Mouse (Mus musculus) MEL (cell line): ENCODE results near the gene Rab33b. TPM values are rescaled to one million over a fixed set of nuclear protein-coding genes. Genes with fewer than 3 reads are reported as not detected.

Experiments used
- DNase-seq: peaks from one replicate; pipeline ENCODE4 v3.0.0; 2011; ENCODE audit warnings: low read depth, low spot score
- H3K27ac ChIP-seq: 2 replicates; pipeline ENCODE4 v1.5.1; 2012; ENCODE audit warnings: low read depth, mild to moderate bottlenecking, control low read depth, low read length, moderate library complexity; ENCODE audit not compliant: control insufficient read depth
- H3K27me3 ChIP-seq, 2 experiments: fragments of 150-350 bp in 1 of 2; sonication (generic) in 1 of 2; 2 replicates each; pipeline ENCODE4 v1.6.1; 2012; ENCODE audit warnings: low read length in 2 of 2, mild to moderate bottlenecking in 2 of 2, improper control_type of control experiment in 1 of 2, moderate library complexity in 1 of 2; ENCODE audit not compliant: insufficient read depth in 2 of 2, control insufficient read depth in 1 of 2
- H3K36me3 ChIP-seq, 2 experiments: 2 replicates each; pipeline ENCODE4 v1.6.1; 2012 to 2014; ENCODE audit warnings: low read length in 2 of 2, improper control_type of control experiment in 1 of 2, inconsistent platforms in 1 of 2, mild to moderate bottlenecking in 1 of 2; ENCODE audit not compliant: insufficient read depth in 2 of 2, control insufficient read depth in 1 of 2
- H3K4me1 ChIP-seq, 2 experiments: fragments of 150-350 bp in 1 of 2; sonication (generic) in 1 of 2; 2 replicates each; pipeline ENCODE4 v1.6.1; 2012; ENCODE audit warnings: low read length in 2 of 2, improper control_type of control experiment in 1 of 2, mild to moderate bottlenecking in 1 of 2; ENCODE audit not compliant: insufficient read depth in 2 of 2, control insufficient read depth in 1 of 2
- H3K4me3 ChIP-seq, 2 experiments: fragments of 150-350 bp in 1 of 2; sonication (generic) in 1 of 2; 2 replicates each; pipeline ENCODE4 v1.5.1; 2012; ENCODE audit warnings: low read depth in 2 of 2, low read length in 2 of 2, mild to moderate bottlenecking in 2 of 2, moderate library complexity in 2 of 2, control low read depth in 1 of 2, improper control_type of control experiment in 1 of 2; ENCODE audit not compliant: control insufficient read depth in 1 of 2, insufficient read depth in 1 of 2
- H3K79me2 ChIP-seq: 2 replicates; pipeline ENCODE4 v1.6.1; 2012; ENCODE audit warnings: mild to moderate bottlenecking, low read length, moderate library complexity; ENCODE audit not compliant: control insufficient read depth, poor library complexity, insufficient read depth
- H3K9ac ChIP-seq: 2 replicates; pipeline ENCODE4 v1.6.1; 2012; ENCODE audit warnings: low read depth, mild to moderate bottlenecking, control low read depth, low read length, moderate library complexity; ENCODE audit not compliant: control insufficient read depth, poor library complexity, severe bottlenecking
- H3K9me3 ChIP-seq: fragments of 150-350 bp; sonication (generic); replicated peaks from 2 replicates; pipeline ENCODE4 v1.6.1; 2012; ENCODE audit warnings: mild to moderate bottlenecking, low read length, improper control_type of control experiment, moderate library complexity; ENCODE audit not compliant: insufficient read depth
- CHD1 ChIP-seq: IDR thresholded peaks from 2 replicates; pipeline ENCODE4 v1.6.1; 2012; ENCODE audit warnings: low read depth, mild to moderate bottlenecking, inconsistent platforms, low read length, improper control_type of control experiment
- CHD2 ChIP-seq: IDR thresholded peaks from 2 replicates; pipeline ENCODE4 v1.6.1; 2011; ENCODE audit warnings: low read length, improper control_type of control experiment
- CTCF ChIP-seq, 3 experiments: IDR thresholded peaks in 2 of 3; conservative IDR thresholded peaks in 1 of 3; 2 replicates each; pipeline ENCODE4 v1.5.1; 2011 to 2012; ENCODE audit warnings: low read length in 3 of 3, low read depth in 2 of 3, mild to moderate bottlenecking in 2 of 3, improper control_type of control experiment in 1 of 3, inconsistent platforms in 1 of 3, mixed read lengths in 1 of 3, moderate library complexity in 1 of 3; ENCODE audit not compliant: control insufficient read depth in 1 of 3, insufficient read depth in 1 of 3, poor library complexity in 1 of 3, severe bottlenecking in 1 of 3
- E2F4 ChIP-seq: IDR thresholded peaks from 2 replicates; pipeline ENCODE4 v1.6.1; 2011; ENCODE audit warnings: low read depth, low read length, improper control_type of control experiment, borderline replicate concordance
- ETS1 ChIP-seq: IDR thresholded peaks from 2 replicates; pipeline ENCODE4 v1.6.1; 2012; ENCODE audit warnings: low read depth, mild to moderate bottlenecking, inconsistent platforms, low read length, improper control_type of control experiment, moderate library complexity
- GATA1 ChIP-seq: IDR thresholded peaks from 2 replicates; pipeline ENCODE4 v1.6.1; 2011; ENCODE audit warnings: low read depth, low read length, improper control_type of control experiment
- HCFC1 ChIP-seq: IDR thresholded peaks from 2 replicates; pipeline ENCODE4 v1.6.1; 2012; ENCODE audit warnings: low read depth, mild to moderate bottlenecking, inconsistent platforms, low read length, improper control_type of control experiment, moderate library complexity
- MEF2A ChIP-seq: IDR thresholded peaks from 2 replicates; pipeline ENCODE4 v1.6.1; 2014; ENCODE audit warnings: low read depth, mild to moderate bottlenecking, inconsistent platforms, low read length, improper control_type of control experiment; ENCODE audit not compliant: poor library complexity, insufficient replicate concordance, severe bottlenecking; ENCODE audit errors: extremely low read depth
- MYB ChIP-seq: IDR thresholded peaks from 2 replicates; pipeline ENCODE4 v1.6.1; 2011; ENCODE audit warnings: mild to moderate bottlenecking, low read depth, low read length, improper control_type of control experiment
- MYC ChIP-seq: IDR thresholded peaks from 2 replicates; pipeline ENCODE4 v1.6.1; 2011; ENCODE audit warnings: low read depth, mild to moderate bottlenecking, low read length, improper control_type of control experiment, moderate library complexity
- NRF1 ChIP-seq: IDR thresholded peaks from 2 replicates; pipeline ENCODE4 v1.6.1; 2014; ENCODE audit warnings: low read depth, mild to moderate bottlenecking, inconsistent platforms, low read length, improper control_type of control experiment, moderate library complexity; ENCODE audit not compliant: poor library complexity, insufficient read depth, severe bottlenecking
- POLR2AphosphoS2 ChIP-seq: IDR thresholded peaks from 2 replicates; pipeline ENCODE4 v1.6.1; 2011; ENCODE audit warnings: low read length, improper control_type of control experiment
- RAD21 ChIP-seq: IDR thresholded peaks from 2 replicates; pipeline ENCODE4 v1.6.1; 2011; ENCODE audit warnings: mild to moderate bottlenecking, low read depth, low read length, improper control_type of control experiment
- SMC3 ChIP-seq: IDR thresholded peaks from 2 replicates; pipeline ENCODE4 v1.6.1; 2011; ENCODE audit warnings: low read depth, low read length, improper control_type of control experiment
- TBP ChIP-seq: IDR thresholded peaks from 2 replicates; pipeline ENCODE4 v1.8.0; 2011; ENCODE audit warnings: low read depth, low read length, improper control_type of control experiment
- TCF12 ChIP-seq: IDR thresholded peaks from 2 replicates; pipeline ENCODE4 v1.6.1; 2014; ENCODE audit warnings: low read depth, mild to moderate bottlenecking, inconsistent platforms, low read length, improper control_type of control experiment, moderate library complexity
- UBTF ChIP-seq: IDR thresholded peaks from 2 replicates; pipeline ENCODE4 v1.6.1; 2012; ENCODE audit warnings: low read depth, mild to moderate bottlenecking, inconsistent platforms, low read length, improper control_type of control experiment, moderate library complexity, borderline replicate concordance; ENCODE audit not compliant: insufficient read depth
- USF1 ChIP-seq: IDR thresholded peaks from 2 replicates; pipeline ENCODE4 v1.6.1; 2014; ENCODE audit warnings: low read depth, mild to moderate bottlenecking, inconsistent platforms, low read length, improper control_type of control experiment, moderate library complexity
- ZC3H11A ChIP-seq: IDR thresholded peaks from 2 replicates; pipeline ENCODE4 v1.6.1; 2012; ENCODE audit warnings: low read depth, mild to moderate bottlenecking, inconsistent platforms, low read length, improper control_type of control experiment
- ZMIZ1 ChIP-seq: IDR thresholded peaks from 2 replicates; pipeline ENCODE4 v1.6.1; 2012; ENCODE audit warnings: low read depth, mild to moderate bottlenecking, inconsistent platforms, low read length, improper control_type of control experiment, moderate library complexity
- polyA plus RNA-seq, 2 experiments: library from polyadenylated mRNA; stranded (reverse) in 1 of 2; unstranded in 1 of 2; fragments of >175 nt in 1 of 2; fragments of >200 nt in 1 of 2; gene quantifications; 2 replicates each; pipeline versions ENCODE4 v1.2.1 to v1.2.4; 2012; ENCODE audit warnings: low replicate concordance in 2 of 2, low read depth in 1 of 2; ENCODE audit not compliant: insufficient read length in 2 of 2, insufficient read depth in 1 of 2, missing spikeins in 1 of 2
- total RNA-seq: library from RNA; depleted of rRNA; stranded (reverse); fragments of 300-350 nt; gene quantifications from 2 replicates; pipeline ENCODE4 v1.2.3, GENCODE M21; 2012

The Rab33b gene
- total and polyA plus RNA-seq, 3 experiments: 4.9 to 5.2 TPM; not detected in 1

DNA sequence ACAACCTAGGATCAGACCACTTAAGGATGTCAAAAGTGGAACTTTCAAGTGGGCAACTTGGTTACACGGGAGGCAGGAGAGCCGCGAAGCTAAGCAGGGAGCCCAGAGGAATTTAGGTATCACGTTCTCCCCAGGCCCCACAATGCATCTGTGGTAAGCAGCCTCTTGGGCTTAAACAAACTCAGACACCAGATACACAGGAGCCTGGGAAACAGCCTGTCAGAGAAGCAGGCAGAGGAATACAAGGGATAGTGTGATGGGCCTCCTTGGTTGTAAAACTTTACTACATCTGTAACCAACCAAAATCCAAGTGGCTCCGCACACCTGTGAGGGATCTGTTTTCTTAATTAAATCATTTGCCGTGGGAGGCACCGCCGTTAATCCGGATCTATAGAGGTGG is 50.3 kb downstream of the Rab33b start:
- no peaks in the 10 kb centered on the region for H3K27me3 ChIP-seq
- no peaks in the 10 kb centered on the region for H3K9me3 ChIP-seq
- no peak overlapping the region for H3K9ac ChIP-seq
- no peak overlapping the region for H3K27ac ChIP-seq
- TF ChIP-seq NRF1 (no peak), E2F4 (no peak), CHD1 (no peak), TBP (no peak), MEF2A (no peak), ZMIZ1 (no peak), CHD2 (no peak), MYC (no peak), POLR2AphosphoS2 (no peak), UBTF (no peak), GATA1 (no peak), TCF12 (no peak), ETS1 (no peak), SMC3 (no peak), MYB (no peak)
- no peak overlapping the region for H3K4me3 ChIP-seq
- DNase-seq: no peak
- H3K4me1 ChIP-seq: no peaks in the 10 kb centered on the region
- peaks cover 0 to 26% of the 10 kb centered on the region in 2 experiments; a peak in 2 of 4 replicates for H3K36me3 ChIP-seq
- no peaks in the 10 kb centered on the region for H3K79me2 ChIP-seq

- no peak overlapping the region for H3K4me3 ChIP-seq
- H3K27ac ChIP-seq: no peak overlapping the region
- no peak overlapping the region for H3K9ac ChIP-seq
- no peaks in the 10 kb centered on the region for H3K4me1 ChIP-seq
- H3K27me3 ChIP-seq: no peaks in the 10 kb centered on the region
- no peaks in the 10 kb centered on the region for H3K9me3 ChIP-seq
- DNase-seq: peak; percentile 81
- TF ChIP-seq ZC3H11A: peak; percentile 46; the same call in 1 of the 2 replicates
- TF ChIP-seq SMC3: peak; percentile 73
- no peak for TF ChIP-seq USF1
- no peak for TF ChIP-seq ETS1
- peak; percentile 46; the same call in 1 of the 2 replicates for TF ChIP-seq HCFC1
- TF ChIP-seq CTCF (IDR thresholded peaks at IDR 0.05 in 2 of 3, conservative IDR thresholded peaks at IDR 0.05 in 1 of 3; ENCODE audit: control insufficient read depth in 1 of 3, insufficient read depth in 1 of 3, low read depth in 2 of 3, low read length in 3 of 3, poor library complexity in 1 of 3, severe bottlenecking in 1 of 3): peak; percentile 82 to 96 (median 87)
- TF ChIP-seq RAD21: peak; percentile 53
- H3K79me2 ChIP-seq: no peaks in the 10 kb centered on the region
- H3K36me3 ChIP-seq: peaks cover 0 to 28% of the 10 kb centered on the region in 2 experiments; a peak in 2 of 4 replicates
Measured at GRCm38 (mm10) chr3:51539567-51540408, 56.1 kb downstream of the Rab33b start.
